Mouse (Mus musculus): ENCODE measurements around the gene Ace. TPM values are rescaled to one million over a fixed set of nuclear protein-coding genes. Genes with fewer than 3 reads are reported as not detected.

Gene Ace
- polyA plus RNA-seq, 1 experiment = not detected

- Histone ChIP-seq H3K36me3 (ENCODE audit: control insufficient read depth, insufficient read depth, low read length, poor library complexity, severe bottlenecking) (no peaks in the 10 kb centered on the region), H3K4me1 (ENCODE audit: control insufficient read depth, insufficient read depth, low read length) (peaks cover 4% of the 10 kb centered on the region), H3K27ac (ENCODE audit: insufficient read depth, low read length) (no peak overlapping the region), H3K4me3 (ENCODE audit: low read depth, low read length) (no peak overlapping the region), H3K9ac (ENCODE audit: low read depth, poor library complexity, severe bottlenecking) (no peak overlapping the region), H3K9me3 (replicated peaks; ENCODE audit: control insufficient read depth, insufficient read depth, low read length, poor library complexity, severe bottlenecking) (peaks cover 4% of the 10 kb centered on the region; the same call in 1 of the 2 replicates), H3K27me3 (ENCODE audit: control insufficient read depth, insufficient read depth, low read length, poor library complexity, severe bottlenecking) (no peaks in the 10 kb centered on the region)
- TF ChIP-seq EP300 (IDR thresholded peaks at IDR 0.05; ENCODE audit: insufficient read depth, low read depth, low read length) = no peak
- TF ChIP-seq POLR2A (IDR thresholded peaks at IDR 0.05; ENCODE audit: insufficient read depth, low read length) = no peak
- no peak for TF ChIP-seq CTCF (IDR thresholded peaks at IDR 0.05; ENCODE audit: low read depth, low read length)
Observed at GRCm38 (mm10) chr11:105989446-105989845, 21.7 kb downstream of the Ace start.

- Histone ChIP-seq H3K4me3 (ENCODE audit: low read depth, low read length) (no peak overlapping the region), H3K27ac (ENCODE audit: insufficient read depth, low read length) (no peak overlapping the region), H3K9me3 (replicated peaks; ENCODE audit: control insufficient read depth, insufficient read depth, low read length, poor library complexity, severe bottlenecking) (peaks cover 4% of the 10 kb centered on the region; the same call in 1 of the 2 replicates), H3K4me1 (ENCODE audit: control insufficient read depth, insufficient read depth, low read length) (peaks cover 4% of the 10 kb centered on the region), H3K36me3 (ENCODE audit: control insufficient read depth, insufficient read depth, low read length, poor library complexity, severe bottlenecking) (no peaks in the 10 kb centered on the region), H3K9ac (ENCODE audit: low read depth, poor library complexity, severe bottlenecking) (no peak overlapping the region), H3K27me3 (ENCODE audit: control insufficient read depth, insufficient read depth, low read length, poor library complexity, severe bottlenecking) (no peaks in the 10 kb centered on the region)
- no peak for TF ChIP-seq POLR2A (IDR thresholded peaks at IDR 0.05; ENCODE audit: insufficient read depth, low read length)
- no peak for TF ChIP-seq EP300 (IDR thresholded peaks at IDR 0.05; ENCODE audit: insufficient read depth, low read depth, low read length)
- TF ChIP-seq CTCF (IDR thresholded peaks at IDR 0.05; ENCODE audit: low read depth, low read length) = no peak
Observed at GRCm38 (mm10) chr11:105990231-105990630, 22.5 kb downstream of the Ace start.

GRCm38 (mm10) chr11:105994375-105994774, 26.6 kb downstream of the Ace start, which contains the start of gene Ace3:
TSS of gene Ace3 (plus strand) at chr11:105994675.
- Histone ChIP-seq H3K27me3 (ENCODE audit: control insufficient read depth, insufficient read depth, low read length, poor library complexity, severe bottlenecking) (no peaks in the 10 kb centered on the region), H3K4me3 (ENCODE audit: low read depth, low read length) (no peak within 1 kb of the TSS), H3K9ac (ENCODE audit: low read depth, poor library complexity, severe bottlenecking) (no peak within 1 kb of the TSS), H3K36me3 (ENCODE audit: control insufficient read depth, insufficient read depth, low read length, poor library complexity, severe bottlenecking) (no peaks in the 10 kb centered on the region), H3K4me1 (ENCODE audit: control insufficient read depth, insufficient read depth, low read length) (peaks cover under 1% of the 10 kb centered on the region), H3K27ac (ENCODE audit: insufficient read depth, low read length) (no peak within 1 kb of the TSS), H3K9me3 (replicated peaks; ENCODE audit: control insufficient read depth, insufficient read depth, low read length, poor library complexity, severe bottlenecking) (peaks cover 4% of the 10 kb centered on the region; the same call in 1 of the 2 replicates)
- no peak for TF ChIP-seq EP300 (IDR thresholded peaks at IDR 0.05; ENCODE audit: insufficient read depth, low read depth, low read length)

GRCm38 (mm10) chr11:106000062-106000461, 32.3 kb downstream of the Ace start:
- Histone ChIP-seq H3K9me3 (replicated peaks; ENCODE audit: control insufficient read depth, insufficient read depth, low read length, poor library complexity, severe bottlenecking) (no peaks in the 10 kb centered on the region), H3K9ac (ENCODE audit: low read depth, poor library complexity, severe bottlenecking) (no peak overlapping the region), H3K27ac (ENCODE audit: insufficient read depth, low read length) (no peak overlapping the region), H3K4me3 (ENCODE audit: low read depth, low read length) (no peak overlapping the region), H3K4me1 (ENCODE audit: control insufficient read depth, insufficient read depth, low read length) (no peaks in the 10 kb centered on the region), H3K36me3 (ENCODE audit: control insufficient read depth, insufficient read depth, low read length, poor library complexity, severe bottlenecking) (no peaks in the 10 kb centered on the region), H3K27me3 (ENCODE audit: control insufficient read depth, insufficient read depth, low read length, poor library complexity, severe bottlenecking) (no peaks in the 10 kb centered on the region)
- TF ChIP-seq EP300 (IDR thresholded peaks at IDR 0.05; ENCODE audit: insufficient read depth, low read depth, low read length) (no peak), POLR2A (IDR thresholded peaks at IDR 0.05; ENCODE audit: insufficient read depth, low read length) (no peak), CTCF (IDR thresholded peaks at IDR 0.05; ENCODE audit: low read depth, low read length) (no peak)

GRCm38 (mm10) chr11:106001718-106002117, 34.0 kb downstream of the Ace start:
- H3K9ac ChIP-seq (ENCODE audit: low read depth, poor library complexity, severe bottlenecking) = no peak overlapping the region
- no peak for TF ChIP-seq CTCF (IDR thresholded peaks at IDR 0.05; ENCODE audit: low read depth, low read length)
- no peak for TF ChIP-seq EP300 (IDR thresholded peaks at IDR 0.05; ENCODE audit: insufficient read depth, low read depth, low read length)
- TF ChIP-seq POLR2A (IDR thresholded peaks at IDR 0.05; ENCODE audit: insufficient read depth, low read length) = no peak
- H3K27ac ChIP-seq (ENCODE audit: insufficient read depth, low read length) = no peak overlapping the region
- no peaks in the 10 kb centered on the region for H3K36me3 ChIP-seq (ENCODE audit: control insufficient read depth, insufficient read depth, low read length, poor library complexity, severe bottlenecking)
- no peaks in the 10 kb centered on the region for H3K4me1 ChIP-seq (ENCODE audit: control insufficient read depth, insufficient read depth, low read length)
- no peaks in the 10 kb centered on the region for H3K27me3 ChIP-seq (ENCODE audit: control insufficient read depth, insufficient read depth, low read length, poor library complexity, severe bottlenecking)
- H3K4me3 ChIP-seq (ENCODE audit: low read depth, low read length) = no peak overlapping the region
- no peaks in the 10 kb centered on the region for H3K9me3 ChIP-seq (replicated peaks; ENCODE audit: control insufficient read depth, insufficient read depth, low read length, poor library complexity, severe bottlenecking)

GRCm38 (mm10) chr11:106004576-106004975, 36.8 kb downstream of the Ace start:
- no peak overlapping the region for H3K9ac ChIP-seq (ENCODE audit: low read depth, poor library complexity, severe bottlenecking)
- H3K4me3 ChIP-seq (ENCODE audit: low read depth, low read length) = no peak overlapping the region
- H3K27ac ChIP-seq (ENCODE audit: insufficient read depth, low read length) = no peak overlapping the region
- TF ChIP-seq POLR2A (IDR thresholded peaks at IDR 0.05; ENCODE audit: insufficient read depth, low read length) = no peak
- no peak for TF ChIP-seq CTCF (IDR thresholded peaks at IDR 0.05; ENCODE audit: low read depth, low read length)
- no peak for TF ChIP-seq EP300 (IDR thresholded peaks at IDR 0.05; ENCODE audit: insufficient read depth, low read depth, low read length)
- no peaks in the 10 kb centered on the region for H3K9me3 ChIP-seq (replicated peaks; ENCODE audit: control insufficient read depth, insufficient read depth, low read length, poor library complexity, severe bottlenecking)
- H3K4me1 ChIP-seq (ENCODE audit: control insufficient read depth, insufficient read depth, low read length) = no peaks in the 10 kb centered on the region
- no peaks in the 10 kb centered on the region for H3K27me3 ChIP-seq (ENCODE audit: control insufficient read depth, insufficient read depth, low read length, poor library complexity, severe bottlenecking)
- H3K36me3 ChIP-seq (ENCODE audit: control insufficient read depth, insufficient read depth, low read length, poor library complexity, severe bottlenecking) = no peaks in the 10 kb centered on the region
